Mouse (Mus musculus) ES-Bruce4 (cell line): ENCODE results near the gene Ly6g6d.

ENCODE experiments used
- CTCF ChIP-seq: IDR thresholded peaks from one replicate; pipeline ENCODE4 v1.8.1; 2011; ENCODE audit warnings: low read depth, low read length
- POLR2A ChIP-seq: IDR thresholded peaks from one replicate; pipeline ENCODE4 v1.8.1; 2011; ENCODE audit warnings: low read length; ENCODE audit not compliant: insufficient read depth

DNA sequence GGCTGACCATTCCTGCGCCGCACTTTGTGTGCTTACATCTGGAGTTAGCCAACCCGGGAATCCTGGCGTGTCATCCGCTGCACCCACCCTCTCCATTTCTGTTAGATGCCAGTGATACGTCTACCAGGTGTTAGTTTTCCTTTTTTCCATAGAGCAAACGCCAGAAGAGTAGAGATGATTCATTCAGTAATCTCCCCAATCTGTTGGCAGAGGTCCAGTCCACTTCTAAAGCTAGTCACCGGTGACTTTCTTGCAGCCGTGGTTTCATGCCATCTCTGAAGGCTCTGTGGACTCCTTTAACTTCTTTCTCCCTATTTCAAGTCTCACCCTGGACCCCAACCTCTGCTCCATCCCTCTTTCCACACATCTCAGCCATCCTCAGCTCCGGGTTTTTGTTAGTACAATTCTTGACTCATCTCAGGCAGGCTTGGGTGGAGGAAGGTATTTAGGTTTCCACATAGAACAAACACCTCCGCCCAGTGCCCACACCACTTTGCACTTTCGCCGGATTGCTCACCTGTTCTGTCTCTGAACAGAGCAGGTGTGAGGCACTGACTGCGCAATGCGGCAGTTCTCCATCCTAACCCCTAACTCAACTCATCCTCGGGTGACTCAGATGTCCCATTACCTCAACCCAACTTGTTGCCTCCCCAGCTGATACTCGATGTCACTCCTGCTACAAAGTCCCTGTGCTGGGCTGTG, 9.5 kb downstream of the Ly6g6d start:
- TF ChIP-seq POLR2A (no peak), CTCF (no peak)
